Mouse (Mus musculus): Measurements from ENCODE around the gene Nbea. TPM values are rescaled to one million over a fixed set of nuclear protein-coding genes. Genes with fewer than 3 reads are reported as not detected.

Nbea gene
- polyA plus RNA-seq, 1 experiment = 7.7 TPM

DNA sequence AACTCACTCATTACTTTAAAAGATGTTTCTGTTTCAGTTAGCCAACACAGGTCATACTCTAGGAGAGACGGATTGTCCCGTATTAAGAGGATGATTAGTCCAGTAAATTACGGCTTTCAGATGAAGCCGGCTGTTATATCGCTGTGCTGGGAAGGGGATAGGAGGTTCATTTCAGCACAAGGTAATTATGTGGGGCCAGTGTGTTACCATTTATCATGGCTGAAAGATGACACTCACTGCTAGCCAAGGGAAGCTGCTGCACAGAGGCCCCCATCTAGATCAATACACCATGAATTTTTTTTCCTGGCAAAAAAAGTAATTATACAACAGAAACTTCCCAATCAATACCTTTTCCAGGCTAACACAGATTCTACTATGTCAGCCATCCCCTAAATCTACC is 353.3 kb downstream of the Nbea start:
- H3K4me1 ChIP-seq (ENCODE audit: control insufficient read depth, insufficient read depth, low read length) = no peaks in the 10 kb centered on the region
- TF ChIP-seq POLR2A (IDR thresholded peaks at IDR 0.05; ENCODE audit: low read depth, low read length) (no peak), CTCF (conservative IDR thresholded peaks at IDR 0.05; ENCODE audit: insufficient read depth, insufficient read length, low read depth, low read length) (no peak)
- DNase-seq = no peak
- WGBS = 71% methylated on average over 5 of the region's 5 CpGs
- no peak overlapping the region for H3K27ac ChIP-seq (ENCODE audit: insufficient read depth, low read depth, low read length)
- H3K36me3 ChIP-seq (ENCODE audit: control insufficient read depth, insufficient read depth, low read length) = no peaks in the 10 kb centered on the region
- no peaks in the 10 kb centered on the region for H3K27me3 ChIP-seq (replicated peaks; ENCODE audit: control insufficient read depth, insufficient read depth, low read length)
- no peak overlapping the region for H3K4me3 ChIP-seq (ENCODE audit: insufficient read depth, low read depth, low read length)

DNA sequence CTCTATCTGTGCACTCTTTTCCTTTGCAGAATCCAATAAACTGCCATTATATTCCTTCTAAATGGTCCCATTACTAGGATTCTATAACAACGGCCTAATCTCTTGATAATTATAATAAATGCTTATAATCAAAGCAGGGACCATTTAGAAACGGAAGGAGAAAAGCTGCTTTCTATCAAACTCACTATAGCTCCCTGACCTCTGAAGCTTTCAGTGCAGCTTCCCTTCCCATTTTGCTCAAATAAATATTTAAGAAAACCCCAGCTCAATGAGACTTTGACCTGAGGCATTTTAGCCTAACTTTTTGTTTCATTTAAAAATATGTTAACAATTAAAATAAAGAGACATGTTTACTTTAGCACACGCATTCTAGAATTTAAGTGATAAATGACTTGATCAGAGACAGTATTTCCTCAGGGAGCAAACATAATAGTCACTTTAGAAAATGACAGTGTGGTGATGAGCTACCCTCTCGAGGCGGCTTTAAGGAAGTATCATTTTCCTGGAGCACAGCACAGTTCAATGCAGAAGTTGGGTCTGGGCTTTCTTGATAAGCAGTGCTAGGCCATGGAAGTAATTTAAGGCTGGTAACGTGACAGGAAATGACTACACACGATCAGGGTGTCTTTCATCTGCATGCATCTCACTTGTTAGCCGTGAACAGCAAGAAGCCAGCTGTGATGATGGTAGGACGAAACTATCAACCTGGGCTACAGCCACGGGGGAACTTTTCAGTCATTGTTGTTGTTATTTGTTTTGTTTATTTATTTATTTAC is 354.8 kb downstream of the Nbea start:
- 55% methylated on average over 10 of the region's 10 CpGs for WGBS
- Histone ChIP-seq H3K4me1 (ENCODE audit: control insufficient read depth, insufficient read depth, low read length) (no peaks in the 10 kb centered on the region), H3K36me3 (ENCODE audit: control insufficient read depth, insufficient read depth, low read length) (no peaks in the 10 kb centered on the region), H3K4me3 (ENCODE audit: insufficient read depth, low read depth, low read length) (no peak overlapping the region), H3K27me3 (replicated peaks; ENCODE audit: control insufficient read depth, insufficient read depth, low read length) (no peaks in the 10 kb centered on the region), H3K27ac (ENCODE audit: insufficient read depth, low read depth, low read length) (no peak overlapping the region)
- TF ChIP-seq POLR2A (IDR thresholded peaks at IDR 0.05; ENCODE audit: low read depth, low read length) = no peak
- no peak for TF ChIP-seq CTCF (conservative IDR thresholded peaks at IDR 0.05; ENCODE audit: insufficient read depth, insufficient read length, low read depth, low read length)
- DNase-seq = peak; percentile 23

DNA sequence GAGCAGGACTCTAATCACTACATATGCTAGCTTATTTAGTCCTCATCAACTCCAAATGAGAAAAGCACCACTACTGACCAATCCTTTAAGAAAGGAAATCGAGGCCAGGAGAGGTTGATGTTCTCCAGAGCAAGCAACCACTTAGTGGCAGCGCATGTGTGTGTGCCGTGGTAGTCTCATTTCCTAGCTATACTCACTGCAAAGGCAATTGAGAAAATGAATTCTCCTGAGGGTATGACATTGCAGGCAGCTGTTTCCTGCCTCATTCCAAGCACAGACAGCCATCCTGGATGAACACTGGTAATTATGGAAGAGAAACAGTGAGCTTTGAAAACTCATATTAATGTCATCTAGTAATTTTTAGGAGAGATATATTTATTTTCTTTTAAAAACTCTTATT is 358.6 kb downstream of the Nbea start:
- DNase-seq = no peak
- no peak overlapping the region for H3K27ac ChIP-seq (ENCODE audit: insufficient read depth, low read depth, low read length)
- H3K36me3 ChIP-seq (ENCODE audit: control insufficient read depth, insufficient read depth, low read length) = no peaks in the 10 kb centered on the region
- no peaks in the 10 kb centered on the region for H3K27me3 ChIP-seq (replicated peaks; ENCODE audit: control insufficient read depth, insufficient read depth, low read length)
- WGBS = 60% methylated on average over 3 of the region's 3 CpGs
- H3K4me3 ChIP-seq (ENCODE audit: insufficient read depth, low read depth, low read length) = no peak overlapping the region
- H3K4me1 ChIP-seq (ENCODE audit: control insufficient read depth, insufficient read depth, low read length) = no peaks in the 10 kb centered on the region
- TF ChIP-seq POLR2A (IDR thresholded peaks at IDR 0.05; ENCODE audit: low read depth, low read length) (no peak), CTCF (conservative IDR thresholded peaks at IDR 0.05; ENCODE audit: insufficient read depth, insufficient read length, low read depth, low read length) (no peak)

DNA sequence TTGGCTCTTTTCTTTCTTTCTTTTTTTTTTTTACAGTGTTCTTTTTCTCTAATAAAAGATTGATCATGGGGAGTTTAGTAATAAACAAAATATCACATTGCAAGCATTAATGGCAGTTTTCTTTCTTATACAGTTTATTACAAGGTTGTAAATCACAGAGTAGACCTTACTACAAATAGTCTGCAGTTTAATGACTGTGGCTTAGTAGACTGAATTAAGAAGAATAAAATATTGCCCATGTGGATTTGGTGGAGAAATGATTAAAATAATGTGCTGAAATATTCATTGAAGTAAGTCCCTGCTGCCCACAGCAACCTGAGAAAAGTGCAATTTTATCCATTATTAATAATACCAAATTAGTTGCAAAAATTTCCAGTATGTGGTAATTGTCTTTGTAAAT is 363.9 kb downstream of the Nbea start:
- H3K4me1 ChIP-seq (ENCODE audit: control insufficient read depth, insufficient read depth, low read length) = no peaks in the 10 kb centered on the region
- DNase-seq = no peak
- no peak overlapping the region for H3K4me3 ChIP-seq (ENCODE audit: insufficient read depth, low read depth, low read length)
- H3K27ac ChIP-seq (ENCODE audit: insufficient read depth, low read depth, low read length) = no peak overlapping the region
- no peak for TF ChIP-seq CTCF (conservative IDR thresholded peaks at IDR 0.05; ENCODE audit: insufficient read depth, insufficient read length, low read depth, low read length)
- no peak for TF ChIP-seq POLR2A (IDR thresholded peaks at IDR 0.05; ENCODE audit: low read depth, low read length)
- no peaks in the 10 kb centered on the region for H3K27me3 ChIP-seq (replicated peaks; ENCODE audit: control insufficient read depth, insufficient read depth, low read length)
- H3K36me3 ChIP-seq (ENCODE audit: control insufficient read depth, insufficient read depth, low read length) = no peaks in the 10 kb centered on the region

DNA sequence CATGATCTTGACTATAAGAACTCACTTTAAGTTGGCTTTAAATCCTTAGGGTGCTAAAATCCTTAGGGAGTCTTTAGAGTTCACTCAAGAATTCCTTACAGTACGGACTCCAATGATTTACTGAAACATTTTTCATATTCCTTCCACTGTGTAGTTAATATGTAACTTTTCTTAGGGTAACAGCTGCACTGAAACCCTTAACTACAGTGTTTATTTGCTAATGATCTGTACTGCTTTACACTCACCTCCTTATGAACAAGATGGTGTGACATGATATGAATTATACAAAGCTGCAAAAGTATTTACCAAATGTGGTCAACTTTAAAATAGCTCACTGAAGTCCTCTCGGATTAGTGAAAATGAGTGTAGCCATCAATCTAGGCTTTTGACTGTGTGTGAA is 365.4 kb downstream of the Nbea start:
- no peak overlapping the region for H3K4me3 ChIP-seq (ENCODE audit: insufficient read depth, low read depth, low read length)
- no peaks in the 10 kb centered on the region for H3K4me1 ChIP-seq (ENCODE audit: control insufficient read depth, insufficient read depth, low read length)
- TF ChIP-seq POLR2A (IDR thresholded peaks at IDR 0.05; ENCODE audit: low read depth, low read length) (no peak), CTCF (conservative IDR thresholded peaks at IDR 0.05; ENCODE audit: insufficient read depth, insufficient read length, low read depth, low read length) (no peak)
- H3K27me3 ChIP-seq (replicated peaks; ENCODE audit: control insufficient read depth, insufficient read depth, low read length) = no peaks in the 10 kb centered on the region
- no peak for DNase-seq
- H3K36me3 ChIP-seq (ENCODE audit: control insufficient read depth, insufficient read depth, low read length) = no peaks in the 10 kb centered on the region
- no peak overlapping the region for H3K27ac ChIP-seq (ENCODE audit: insufficient read depth, low read depth, low read length)
- WGBS = 54% methylated on average over 2 of the region's 2 CpGs

DNA sequence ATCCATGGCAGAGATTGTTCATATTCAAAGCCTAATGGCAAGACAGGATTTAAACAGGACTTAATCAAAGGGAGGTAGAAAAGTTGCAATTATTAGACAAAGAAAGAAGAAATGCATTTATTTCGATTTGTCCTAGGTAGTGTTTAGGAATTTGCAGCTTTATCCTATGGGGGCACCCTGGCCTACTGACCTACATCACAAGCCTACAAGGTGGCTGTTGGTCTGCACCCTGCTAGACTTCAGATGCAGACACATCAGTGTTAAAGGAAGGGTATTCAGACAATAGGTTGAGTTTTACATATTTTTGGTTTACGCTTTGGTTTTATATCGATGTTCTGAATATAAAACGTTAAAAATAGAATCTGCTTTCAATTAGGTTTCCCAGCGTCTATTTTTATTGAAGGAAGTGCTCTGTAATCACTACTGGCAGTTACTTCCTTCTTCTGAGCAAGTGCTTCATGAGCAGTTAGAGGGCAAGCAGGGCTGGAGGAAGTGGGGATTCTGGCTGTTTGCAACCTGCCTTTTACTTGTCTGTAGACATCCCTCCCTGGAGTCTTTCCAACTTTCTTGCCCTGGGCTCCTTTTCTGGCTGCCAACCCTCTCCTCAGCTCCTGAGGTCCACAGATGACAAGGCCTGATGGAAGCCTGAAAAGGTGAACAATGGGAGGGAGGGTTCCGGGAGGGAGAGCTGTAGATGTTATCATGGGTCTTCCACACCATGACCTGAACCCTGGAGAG is 366.7 kb downstream of the Nbea start:
- no peak for TF ChIP-seq CTCF (conservative IDR thresholded peaks at IDR 0.05; ENCODE audit: insufficient read depth, insufficient read length, low read depth, low read length)
- no peak for TF ChIP-seq POLR2A (IDR thresholded peaks at IDR 0.05; ENCODE audit: low read depth, low read length)
- WGBS = 59% methylated on average over 6 of the region's 6 CpGs
- H3K36me3 ChIP-seq (ENCODE audit: control insufficient read depth, insufficient read depth, low read length) = no peaks in the 10 kb centered on the region
- no peak overlapping the region for H3K27ac ChIP-seq (ENCODE audit: insufficient read depth, low read depth, low read length)
- no peaks in the 10 kb centered on the region for H3K27me3 ChIP-seq (replicated peaks; ENCODE audit: control insufficient read depth, insufficient read depth, low read length)
- DNase-seq = peak; percentile 46
- no peaks in the 10 kb centered on the region for H3K4me1 ChIP-seq (ENCODE audit: control insufficient read depth, insufficient read depth, low read length)
- no peak overlapping the region for H3K4me3 ChIP-seq (ENCODE audit: insufficient read depth, low read depth, low read length)

DNA sequence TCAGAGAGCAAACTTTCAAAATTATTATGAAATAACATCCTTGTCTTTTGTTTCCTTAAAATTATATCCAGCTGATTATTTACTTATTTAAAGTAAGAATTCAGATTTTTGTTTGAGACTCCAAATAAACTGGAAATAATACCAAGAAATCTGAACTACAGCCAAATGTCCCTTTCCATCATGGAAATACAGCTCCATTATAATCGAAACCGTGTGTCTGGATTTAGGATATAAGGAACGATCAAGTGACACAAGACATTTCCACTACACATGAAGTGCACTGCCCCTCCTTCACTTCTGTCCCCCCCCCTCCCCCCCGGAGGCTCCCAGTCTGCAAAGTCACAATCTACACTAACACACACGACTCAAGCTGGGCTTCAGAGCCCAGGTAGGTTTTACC is 367.4 kb downstream of the Nbea start:
- Histone ChIP-seq H3K4me1 (ENCODE audit: control insufficient read depth, insufficient read depth, low read length) (no peaks in the 10 kb centered on the region), H3K27ac (ENCODE audit: insufficient read depth, low read depth, low read length) (no peak overlapping the region), H3K36me3 (ENCODE audit: control insufficient read depth, insufficient read depth, low read length) (no peaks in the 10 kb centered on the region), H3K27me3 (replicated peaks; ENCODE audit: control insufficient read depth, insufficient read depth, low read length) (no peaks in the 10 kb centered on the region), H3K4me3 (ENCODE audit: insufficient read depth, low read depth, low read length) (no peak overlapping the region)
- TF ChIP-seq POLR2A (IDR thresholded peaks at IDR 0.05; ENCODE audit: low read depth, low read length) (no peak), CTCF (conservative IDR thresholded peaks at IDR 0.05; ENCODE audit: insufficient read depth, insufficient read length, low read depth, low read length) (no peak)
- 60% methylated on average over 5 of the region's 5 CpGs for WGBS
- DNase-seq = no peak
